Mouse (Mus musculus) hindbrain, embryonic 16.5 days (tissue): ENCODE results near the gene Jak1. TPM values are rescaled to one million over a fixed set of nuclear protein-coding genes. Genes with fewer than 3 reads are reported as not detected.

Experiments used
- ATAC-seq: fragments of 200-750 bp; cut with Nextera tagmentation; 2 replicates; pipeline ENCODE4 v1.8.0; 2017; ENCODE audit warnings: moderate TSS enrichment, moderate library complexity
- H3K27ac ChIP-seq: fragments of 300-500 bp; sonication (generic); 2 replicates; pipeline ENCODE4 v1.5.1; 2014; ENCODE audit warnings: low read depth, mild to moderate bottlenecking, control low read depth, low read length, moderate library complexity
- H3K27me3 ChIP-seq: fragments of 300-500 bp; sonication (generic); replicated peaks from 2 replicates; pipeline ENCODE4 v1.6.1; 2014; ENCODE audit warnings: low read length; ENCODE audit not compliant: control insufficient read depth, insufficient read depth
- H3K36me3 ChIP-seq: fragments of 300-500 bp; sonication (generic); 2 replicates; pipeline ENCODE4 v1.6.1; 2014; ENCODE audit warnings: mild to moderate bottlenecking, low read length, moderate library complexity, mixed read lengths; ENCODE audit not compliant: control insufficient read depth, insufficient read depth
- H3K4me1 ChIP-seq: fragments of 300-500 bp; sonication (generic); 2 replicates; pipeline ENCODE4 v1.6.1; 2014; ENCODE audit warnings: low read depth, low read length; ENCODE audit not compliant: control insufficient read depth, insufficient read depth
- H3K4me2 ChIP-seq: fragments of 300-500 bp; sonication (generic); 2 replicates; pipeline ENCODE4 v1.6.1; 2014; ENCODE audit warnings: mild to moderate bottlenecking, low read length, control low read depth, moderate library complexity
- H3K4me3 ChIP-seq: fragments of 300-500 bp; sonication (generic); 2 replicates; pipeline ENCODE4 v1.5.1; 2014; ENCODE audit warnings: mild to moderate bottlenecking, low read length, control low read depth, moderate library complexity
- H3K9ac ChIP-seq: fragments of 300-500 bp; sonication (generic); 2 replicates; pipeline ENCODE4 v1.6.1; 2014; ENCODE audit warnings: low read depth, mild to moderate bottlenecking, control low read depth, low read length, moderate library complexity
- H3K9me3 ChIP-seq: fragments of 300-500 bp; sonication (generic); 2 replicates; pipeline ENCODE4 v1.6.1; 2014; ENCODE audit warnings: mild to moderate bottlenecking, low read length, moderate library complexity; ENCODE audit not compliant: control insufficient read depth
- WGBS: fragments of 180-500 bp; shearing (Covaris S2); extraction: QIAGEN DNeasy Blood & Tissue Kit; methylation state at CpG from one replicate; pipeline ENCODE4 v1.1.7; 2014; 5-methylcytosine and 5-hydroxymethylcytosine counted together
- polyA plus RNA-seq: library from polyadenylated mRNA; unstranded; fragments of >200 nt; fragmentation: Nextera tagmentation; extraction: Ambion mirVana; gene quantifications from 2 replicates; pipeline ENCODE4 v1.2.1, GENCODE M21; 2015

Gene Jak1
- polyA plus RNA-seq, 1 experiment from 2014 or later, result 89.4 TPM

DNA sequence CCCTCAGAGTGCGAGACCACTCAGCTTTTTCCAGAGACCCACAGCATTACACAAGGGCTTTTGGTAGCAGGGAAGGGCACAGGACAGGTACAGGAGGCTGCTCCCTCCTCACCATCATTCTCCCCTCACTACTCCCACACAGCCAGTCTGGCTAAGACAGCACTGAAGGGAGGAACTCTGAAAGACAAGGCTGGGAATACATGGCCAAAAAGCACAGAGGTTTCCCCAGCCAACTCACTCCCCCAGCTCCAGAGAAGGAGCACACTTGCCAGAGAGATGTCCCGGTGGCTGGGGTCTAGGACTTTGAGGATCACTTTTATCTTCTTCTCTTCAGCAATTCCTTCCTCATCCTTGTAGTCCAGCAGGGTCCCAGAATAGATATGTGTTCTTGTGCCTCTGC, 100.9 kb downstream of the Jak1 start:
- no peak overlapping the region for H3K4me2 ChIP-seq
- H3K27me3 ChIP-seq, result no peaks in the 10 kb centered on the region
- no peak overlapping the region for H3K9ac ChIP-seq
- H3K4me3 ChIP-seq, result no peak overlapping the region
- no peak for ATAC-seq
- H3K9me3 ChIP-seq, result no peaks in the 10 kb centered on the region
- no peak overlapping the region for H3K27ac ChIP-seq
- no peaks in the 10 kb centered on the region for H3K4me1 ChIP-seq
- WGBS, result 93% methylated on average over 2 of the region's 2 CpGs
- peaks cover 10% of the 10 kb centered on the region for H3K36me3 ChIP-seq

DNA sequence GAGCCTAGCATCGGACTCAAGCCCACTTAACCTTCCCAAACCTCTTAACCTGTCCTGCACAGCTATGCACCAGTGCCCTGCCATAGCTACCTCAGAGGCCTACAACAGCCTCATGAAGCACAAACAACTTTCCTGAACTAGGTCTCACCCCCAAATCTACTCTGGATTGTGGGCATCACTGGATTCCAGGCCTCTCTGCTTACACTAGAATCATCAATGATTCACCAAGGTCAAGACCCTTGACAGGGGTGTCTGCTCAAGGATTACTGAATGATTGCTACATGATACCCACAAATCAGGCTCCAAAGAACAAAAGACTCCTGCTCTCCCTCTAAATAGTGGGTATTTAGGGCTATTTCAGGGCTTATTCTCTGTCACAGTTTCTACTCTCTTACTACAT, 104.3 kb downstream of the Jak1 start:
- Histone ChIP-seq H3K9ac (no peak overlapping the region), H3K4me1 (no peaks in the 10 kb centered on the region), H3K4me2 (no peak overlapping the region), H3K9me3 (no peaks in the 10 kb centered on the region), H3K36me3 (peaks cover 10% of the 10 kb centered on the region), H3K4me3 (no peak overlapping the region), H3K27me3 (no peaks in the 10 kb centered on the region), H3K27ac (no peak overlapping the region)
- 93% methylated on average over 1 of the region's 1 CpGs for WGBS
- no peak for ATAC-seq

DNA sequence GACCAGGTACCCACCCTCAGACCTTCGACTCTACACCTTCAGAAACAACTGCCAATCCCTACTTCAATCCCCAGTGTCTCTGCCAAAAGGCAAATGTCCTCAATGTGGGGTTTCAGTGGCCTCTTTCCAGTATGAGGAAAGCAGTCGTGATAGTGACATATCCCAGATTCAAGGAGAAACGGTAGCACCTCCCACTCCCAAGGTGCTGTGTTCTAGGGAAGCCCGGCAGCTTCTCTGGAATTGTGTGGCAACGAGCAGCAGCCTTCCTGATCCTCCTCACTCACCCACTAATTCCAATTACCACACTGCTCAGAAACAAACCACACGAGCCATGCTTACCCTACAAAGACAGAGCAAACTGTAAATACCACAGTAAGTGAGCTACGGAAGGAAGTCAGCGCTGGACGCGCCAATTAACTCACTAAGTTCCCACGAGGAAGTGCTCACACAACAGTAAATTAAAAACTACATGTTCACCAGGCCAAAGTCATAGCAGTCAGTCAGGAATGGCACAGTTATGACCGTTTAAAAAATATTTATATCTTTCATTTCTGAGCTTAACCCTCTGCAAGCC, 105.8 kb downstream of the Jak1 start:
- Histone ChIP-seq H3K27ac (no peak overlapping the region), H3K36me3 (peaks cover 16% of the 10 kb centered on the region)

DNA sequence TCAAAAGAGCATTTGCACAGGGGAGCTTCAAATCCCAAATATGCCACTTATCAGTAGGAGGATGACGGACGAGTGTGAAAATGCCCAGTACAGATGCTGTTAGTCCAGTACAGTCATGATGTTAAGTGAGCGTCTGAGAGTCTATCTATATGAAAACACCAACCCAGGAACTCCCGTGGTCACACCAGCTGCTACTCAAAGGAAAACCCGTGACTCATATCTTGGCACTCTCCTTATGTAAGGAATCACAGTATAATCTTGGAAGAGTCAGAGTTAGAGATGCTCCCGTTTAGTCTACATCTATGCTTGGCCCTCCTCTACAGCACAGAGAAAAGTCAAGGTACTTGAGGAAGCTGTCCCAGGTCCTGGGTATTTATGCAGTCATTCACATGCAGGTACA, 106.8 kb downstream of the Jak1 start:
- no peaks in the 10 kb centered on the region for H3K4me1 ChIP-seq
- peaks cover 19% of the 10 kb centered on the region for H3K36me3 ChIP-seq
- no peak overlapping the region for H3K9ac ChIP-seq
- H3K27ac ChIP-seq, result no peak overlapping the region
- ATAC-seq, result 0 out of 2 replicates have a peak, but pooled peaks have one; percentile 18
- WGBS, result 91% methylated on average over 6 of the region's 6 CpGs
- H3K4me2 ChIP-seq, result no peak overlapping the region
- no peak overlapping the region for H3K4me3 ChIP-seq
- no peaks in the 10 kb centered on the region for H3K27me3 ChIP-seq
- no peaks in the 10 kb centered on the region for H3K9me3 ChIP-seq

More for the DNA sequence above, 105.8 kb downstream of the Jak1 start:
- Histone ChIP-seq H3K9me3 (no peaks in the 10 kb centered on the region), H3K9ac (no peak overlapping the region), H3K4me2 (no peak overlapping the region), H3K27me3 (no peaks in the 10 kb centered on the region), H3K4me3 (no peak overlapping the region), H3K4me1 (no peaks in the 10 kb centered on the region)
- 75% methylated on average over 12 of the region's 12 CpGs for WGBS
- ATAC-seq, result no peak

DNA sequence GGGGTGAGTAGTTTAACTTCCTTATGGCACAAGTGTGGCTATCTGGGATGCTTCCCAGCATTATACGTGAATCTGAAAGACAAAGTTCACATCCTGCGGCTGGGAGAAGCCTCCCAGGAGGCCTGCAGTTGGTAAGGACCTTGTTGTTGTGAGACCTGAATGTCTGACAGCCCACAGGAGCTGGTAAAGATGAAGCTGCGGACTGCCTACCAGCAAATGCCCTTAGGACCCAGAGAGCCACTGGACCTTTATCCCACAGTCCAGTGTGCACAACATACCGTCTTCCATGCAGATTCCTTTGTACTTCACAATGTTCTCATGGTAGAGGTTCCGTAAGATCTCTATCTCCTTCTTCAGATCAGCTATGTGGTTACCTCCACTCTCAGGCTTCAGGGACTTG, 107.6 kb downstream of the Jak1 start:
- Histone ChIP-seq H3K9ac (no peak overlapping the region), H3K27me3 (no peaks in the 10 kb centered on the region), H3K27ac (no peak overlapping the region), H3K4me1 (no peaks in the 10 kb centered on the region), H3K4me2 (no peak overlapping the region), H3K36me3 (peaks cover 21% of the 10 kb centered on the region), H3K4me3 (no peak overlapping the region), H3K9me3 (no peaks in the 10 kb centered on the region)
- no peak for ATAC-seq
- WGBS, result 93% methylated on average over 5 of the region's 5 CpGs

DNA sequence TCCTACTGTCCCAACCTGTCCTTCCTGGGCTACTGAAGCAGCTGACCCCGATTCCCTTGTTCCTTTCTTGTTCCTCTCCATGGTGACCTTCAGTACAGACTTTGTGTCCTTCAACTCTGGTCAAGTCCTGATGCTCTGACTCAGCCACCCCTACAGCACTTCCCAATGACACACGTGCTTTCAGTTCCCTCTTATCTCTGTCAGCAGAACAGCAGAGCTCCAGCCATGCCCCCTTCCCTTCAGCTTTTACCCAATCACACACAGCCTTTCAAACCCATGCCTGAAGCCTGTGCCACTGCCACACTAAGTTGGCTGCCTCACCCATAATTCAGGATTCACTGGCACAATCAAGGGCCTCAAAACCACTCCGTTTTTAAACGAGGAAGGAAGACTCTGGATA, 109.5 kb downstream of the Jak1 start:
- H3K27ac ChIP-seq, result no peak overlapping the region
- peaks cover 23% of the 10 kb centered on the region for H3K36me3 ChIP-seq
- ATAC-seq, result no peak
- H3K4me1 ChIP-seq, result no peaks in the 10 kb centered on the region
- no peak overlapping the region for H3K4me3 ChIP-seq
- H3K9ac ChIP-seq, result no peak overlapping the region
- 85% methylated on average over 4 of the region's 4 CpGs for WGBS
- H3K9me3 ChIP-seq, result no peaks in the 10 kb centered on the region
- no peak overlapping the region for H3K4me2 ChIP-seq
- no peaks in the 10 kb centered on the region for H3K27me3 ChIP-seq

DNA sequence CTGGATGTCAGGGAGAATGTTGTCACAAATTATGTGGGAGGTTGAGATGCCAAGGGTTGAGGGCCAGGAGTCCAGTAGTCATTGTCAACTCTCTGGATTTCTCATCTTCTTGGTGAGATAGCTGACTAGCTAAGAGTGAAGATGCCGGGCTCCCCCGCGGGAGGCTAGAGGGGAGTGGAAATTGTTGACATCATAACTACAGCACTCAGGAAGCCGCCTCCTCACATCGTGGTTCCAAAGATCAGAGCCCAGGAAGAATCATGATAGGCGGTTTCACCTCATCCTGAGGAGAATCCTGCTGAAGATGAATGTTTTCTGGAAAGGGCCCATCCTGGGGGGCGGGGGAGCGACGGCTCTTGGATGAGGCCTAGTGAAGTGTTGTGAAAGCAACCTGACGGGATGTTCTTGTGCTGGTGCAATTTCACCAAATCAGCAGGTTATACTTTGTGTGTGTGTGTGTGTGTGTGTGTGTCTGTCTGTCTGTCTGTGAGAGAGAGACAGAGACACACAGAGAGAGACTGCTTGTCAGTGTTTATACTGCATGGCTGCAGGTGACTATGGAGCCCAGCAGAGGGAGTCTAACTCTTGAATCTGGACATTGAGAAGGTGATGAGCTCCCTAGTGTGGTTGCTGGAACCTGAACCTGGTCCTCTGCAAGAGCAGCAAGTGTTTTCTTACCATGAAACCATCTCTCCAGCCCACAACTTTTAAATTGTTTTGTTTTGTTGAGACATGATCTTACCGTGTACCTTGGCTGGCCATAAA, 118.0 kb downstream of the Jak1 start:
- 90% methylated on average over 11 of the region's 11 CpGs for WGBS

DNA sequence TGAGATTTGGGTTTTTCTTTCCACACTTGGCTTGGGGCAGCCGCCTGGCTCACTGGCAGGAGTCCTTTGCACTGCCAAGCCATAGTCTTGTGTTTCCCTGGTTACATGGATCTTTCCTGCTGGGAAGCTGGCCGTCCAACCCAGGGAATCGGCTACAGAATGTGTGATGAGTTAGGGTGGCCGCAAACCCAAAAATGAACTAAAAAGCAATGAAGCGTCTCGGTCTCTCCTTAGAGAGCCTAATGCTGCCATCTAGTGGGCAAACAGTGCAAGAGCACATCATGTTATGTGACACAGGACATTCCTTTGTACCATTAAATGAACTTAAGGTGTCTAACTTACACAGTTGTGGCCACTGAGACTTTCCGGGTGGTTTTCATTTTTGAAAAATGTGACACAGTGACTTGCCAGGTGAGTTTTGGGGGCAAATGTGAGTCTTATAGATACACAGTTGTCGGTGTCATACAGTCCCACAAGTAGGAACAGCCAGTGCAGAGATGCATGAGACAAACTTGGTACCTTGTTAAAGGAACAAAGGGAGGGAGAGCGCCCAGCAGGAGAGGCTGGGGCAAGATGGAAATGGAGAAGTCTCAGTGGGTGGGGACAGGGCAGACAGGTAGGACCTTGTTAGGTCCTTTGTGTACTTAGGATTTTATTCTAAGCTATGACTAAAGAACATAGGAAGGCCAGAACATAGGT, 118.9 kb downstream of the Jak1 start:
- Histone ChIP-seq H3K9me3 (no peaks in the 10 kb centered on the region), H3K9ac (no peak overlapping the region), H3K4me1 (peaks cover 3% of the 10 kb centered on the region), H3K4me3 (no peak overlapping the region), H3K4me2 (peak overlapping the region; percentile 34), H3K27me3 (no peaks in the 10 kb centered on the region), H3K36me3 (peaks cover 2% of the 10 kb centered on the region; the same call in 1 of the 2 replicates), H3K27ac (no peak overlapping the region)
- 21% methylated on average over 9 of the region's 9 CpGs for WGBS
- peak; percentile 90 for ATAC-seq

More for the DNA sequence above, 118.0 kb downstream of the Jak1 start:
- no peaks in the 10 kb centered on the region for H3K27me3 ChIP-seq
- H3K4me1 ChIP-seq, result peaks cover 3% of the 10 kb centered on the region
- H3K9ac ChIP-seq, result no peak overlapping the region
- no peak for ATAC-seq
- H3K27ac ChIP-seq, result no peak overlapping the region
- no peak overlapping the region for H3K4me3 ChIP-seq
- H3K9me3 ChIP-seq, result no peaks in the 10 kb centered on the region
- H3K36me3 ChIP-seq, result peaks cover 3% of the 10 kb centered on the region
- H3K4me2 ChIP-seq, result no peak overlapping the region

DNA sequence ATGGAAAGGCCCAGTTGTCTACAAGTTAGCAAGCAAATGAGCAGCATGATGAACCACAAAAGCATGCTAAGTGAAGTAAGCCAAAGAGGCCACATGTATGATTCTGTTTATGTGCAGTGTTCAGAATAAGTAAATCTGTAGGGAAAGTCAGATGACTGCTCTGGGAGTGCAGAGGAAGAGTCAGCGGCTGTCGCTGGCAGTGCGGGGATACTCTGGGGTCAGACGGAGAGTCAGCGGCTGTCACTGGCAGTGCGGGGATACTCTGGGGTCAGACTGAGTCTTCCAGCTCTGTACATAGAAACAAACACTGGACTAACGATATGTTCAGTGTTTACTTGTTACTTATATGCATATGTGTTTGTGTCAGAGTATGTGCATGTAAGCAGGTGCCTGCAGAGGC, 120.3 kb downstream of the Jak1 start:
- H3K36me3 ChIP-seq, result no peaks in the 10 kb centered on the region; the same call in 1 of the 2 replicates
- no peaks in the 10 kb centered on the region for H3K9me3 ChIP-seq
- no peak overlapping the region for H3K27ac ChIP-seq
- H3K4me1 ChIP-seq, result peaks cover 3% of the 10 kb centered on the region
- no peak overlapping the region for H3K4me3 ChIP-seq
- no peak overlapping the region for H3K9ac ChIP-seq
- H3K27me3 ChIP-seq, result no peaks in the 10 kb centered on the region
- ATAC-seq, result 0 out of 2 replicates have a peak, but pooled peaks have one; percentile 3
- WGBS, result 65% methylated on average over 7 of the region's 7 CpGs
- H3K4me2 ChIP-seq, result no peak overlapping the region
